Mouse (Mus musculus) intestine, embryonic 16.5 days (tissue): ENCODE data around the gene Pik3c2b. TPM values are rescaled to one million over a fixed set of nuclear protein-coding genes. Genes with fewer than 3 reads are reported as not detected.
A peak's percentile ranks its signal among the peaks of the same experiment; 100 is the strongest.

Experiments
- ATAC-seq: fragments of 200-750 bp; cut with Nextera tagmentation; 2 replicates; pipeline ENCODE4 v1.8.0; 2017; ENCODE audit warnings: moderate TSS enrichment, moderate library complexity
- H3K27ac ChIP-seq: fragments of 300-500 bp; sonication (generic); 2 replicates; pipeline ENCODE4 v1.5.1; 2014; ENCODE audit warnings: mild to moderate bottlenecking, low read length
- H3K27me3 ChIP-seq: fragments of 300-500 bp; sonication (generic); replicated peaks from 2 replicates; pipeline ENCODE4 v1.6.1; 2014; ENCODE audit warnings: low read length, control low read depth, mixed read lengths; ENCODE audit not compliant: control insufficient read depth, insufficient read depth
- H3K36me3 ChIP-seq: fragments of 300-500 bp; sonication (generic); 2 replicates; pipeline ENCODE4 v1.6.1; 2014; ENCODE audit warnings: low read length, control low read depth; ENCODE audit not compliant: control insufficient read depth, insufficient read depth
- H3K4me1 ChIP-seq: fragments of 300-500 bp; sonication (generic); 2 replicates; pipeline ENCODE4 v1.6.1; 2014; ENCODE audit warnings: low read length, control low read depth, mixed read lengths; ENCODE audit not compliant: control insufficient read depth, insufficient read depth
- H3K4me2 ChIP-seq: fragments of 300-500 bp; sonication (generic); 2 replicates; pipeline ENCODE4 v1.6.1; 2014; ENCODE audit warnings: low read depth, low read length, control low read depth
- H3K4me3 ChIP-seq: fragments of 300-500 bp; sonication (generic); 2 replicates; pipeline ENCODE4 v1.5.1; 2014; ENCODE audit warnings: mild to moderate bottlenecking, low read length
- H3K9ac ChIP-seq: fragments of 300-500 bp; sonication (generic); 2 replicates; pipeline ENCODE4 v1.6.1; 2014; ENCODE audit warnings: low read depth, low read length
- H3K9me3 ChIP-seq: fragments of 300-500 bp; sonication (generic); 2 replicates; pipeline ENCODE4 v1.6.1; 2016; ENCODE audit warnings: low read length, control low read depth; ENCODE audit not compliant: control insufficient read depth
- WGBS: fragments of 180-500 bp; shearing (Covaris S2); extraction: QIAGEN DNeasy Blood & Tissue Kit; methylation state at CpG from one replicate; pipeline ENCODE4 v1.1.7; 2014; 5-methylcytosine and 5-hydroxymethylcytosine counted together
- polyA plus RNA-seq: library from polyadenylated mRNA; unstranded; fragments of >200 nt; fragmentation: Nextera tagmentation; extraction: Ambion mirVana; gene quantifications from 2 replicates; pipeline ENCODE4 v1.2.1, GENCODE M21; 2015

Pik3c2b gene
- polyA plus RNA-seq, 1 experiment from 2014 or later, result 5.3 TPM

DNA sequence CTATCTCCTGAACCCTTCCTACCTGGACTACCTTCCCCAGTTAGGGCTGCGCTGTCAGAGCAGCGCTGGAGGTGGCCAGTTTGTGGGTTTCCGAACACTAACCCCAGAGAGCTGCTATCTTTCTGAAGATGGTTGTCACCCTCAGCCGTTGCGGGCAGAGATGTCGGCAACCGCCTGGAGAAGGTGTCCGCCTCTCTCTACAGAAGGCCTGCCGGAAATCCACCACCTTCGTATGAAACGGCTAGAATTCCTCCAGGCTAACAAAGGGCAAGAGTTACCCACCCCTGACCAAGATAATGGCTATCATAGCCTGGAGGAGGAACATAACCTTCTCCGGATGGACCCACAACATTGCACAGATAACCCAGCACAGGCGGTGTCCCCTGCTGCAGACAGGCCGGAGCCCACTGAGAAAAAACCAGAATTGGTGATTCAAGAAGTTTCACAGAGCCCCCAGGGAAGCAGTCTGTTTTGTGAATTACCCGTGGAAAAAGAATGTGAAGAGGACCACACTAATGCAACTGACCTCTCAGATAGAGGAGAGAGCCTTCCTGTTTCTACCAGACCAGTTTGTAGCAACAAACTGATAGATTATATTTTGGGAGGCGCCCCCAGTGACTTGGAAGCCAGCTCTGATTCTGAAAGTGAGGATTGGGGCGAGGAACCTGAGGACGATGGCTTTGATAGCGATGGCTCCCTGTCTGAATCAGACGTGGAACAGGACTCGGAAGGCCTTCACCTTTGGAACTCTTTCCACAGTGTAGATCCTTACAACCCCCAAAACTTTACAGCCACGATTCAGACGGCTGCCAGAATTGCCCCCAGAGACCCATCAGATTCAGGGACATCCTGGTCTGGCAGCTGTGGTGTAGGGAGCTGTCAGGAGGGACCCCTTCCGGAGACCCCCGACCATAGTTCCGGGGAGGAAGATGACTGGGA, 87.2 kb downstream of the Pik3c2b start:
- no peaks in the 10 kb centered on the region for H3K27me3 ChIP-seq
- H3K36me3 ChIP-seq, result peaks cover 4% of the 10 kb centered on the region; the same call in 1 of the 2 replicates
- peak overlapping the region; percentile 98 for H3K4me3 ChIP-seq
- H3K4me2 ChIP-seq, result peak overlapping the region; percentile 93
- WGBS, result 5% methylated on average over 26 of the region's 26 CpGs
- no peak for ATAC-seq
- no peaks in the 10 kb centered on the region for H3K9me3 ChIP-seq
- peak overlapping the region; percentile 100 for H3K9ac ChIP-seq
- H3K27ac ChIP-seq, result peak overlapping the region; percentile 99
- peaks cover 12% of the 10 kb centered on the region for H3K4me1 ChIP-seq

DNA sequence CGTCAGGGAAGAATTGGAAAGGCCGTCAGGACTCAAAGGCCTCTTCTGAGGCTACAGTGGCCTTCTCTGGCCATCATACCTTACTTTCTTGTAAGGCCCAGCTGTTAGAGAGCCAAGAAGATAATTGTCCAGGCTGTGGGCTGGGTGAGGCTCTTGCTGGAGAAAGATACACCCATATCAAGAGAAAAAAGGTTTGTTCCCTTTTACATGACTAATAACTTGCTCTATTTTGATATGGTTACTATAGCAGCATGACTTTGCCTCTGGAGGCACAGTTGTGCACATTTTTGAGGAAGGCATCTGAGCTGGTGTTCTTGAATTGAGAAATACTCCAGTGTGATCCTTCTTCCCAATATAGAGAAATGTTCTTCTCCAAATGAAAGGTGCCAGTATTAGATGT, 88.0 kb downstream of the Pik3c2b start:
- 6% methylated on average over 2 of the region's 2 CpGs for WGBS
- H3K27ac ChIP-seq, result peak overlapping the region; percentile 99
- H3K27me3 ChIP-seq, result no peaks in the 10 kb centered on the region
- no peaks in the 10 kb centered on the region for H3K9me3 ChIP-seq
- peak overlapping the region; percentile 98 for H3K4me3 ChIP-seq
- peaks cover 12% of the 10 kb centered on the region for H3K4me1 ChIP-seq
- peaks cover 4% of the 10 kb centered on the region; the same call in 1 of the 2 replicates for H3K36me3 ChIP-seq
- H3K9ac ChIP-seq, result peak overlapping the region; percentile 100
- ATAC-seq, result no peak
- H3K4me2 ChIP-seq, result peak overlapping the region; percentile 93

DNA sequence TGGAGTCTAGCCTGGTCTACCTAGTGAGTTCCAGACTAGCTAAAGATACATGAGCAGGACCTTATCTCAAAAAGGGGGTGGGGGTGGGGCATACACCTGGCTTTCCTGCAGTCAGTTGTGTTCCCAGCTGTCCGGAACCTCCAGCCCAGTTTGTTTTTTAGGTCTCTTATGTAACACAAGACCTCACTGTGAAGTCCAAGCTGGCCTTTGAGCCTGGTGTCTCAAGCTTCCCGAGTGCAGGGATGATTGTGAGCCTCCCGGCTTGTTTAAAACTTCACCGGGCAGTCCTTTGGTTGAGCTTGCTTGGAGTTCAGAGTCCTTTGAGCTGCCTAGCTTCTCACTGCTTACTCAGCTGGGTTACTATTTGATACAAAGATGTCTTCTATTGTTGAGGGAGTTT, 88.6 kb downstream of the Pik3c2b start:
- WGBS, result 6% methylated on average over 4 of the region's 4 CpGs
- H3K27ac ChIP-seq, result peak overlapping the region; percentile 37; the same call in 1 of the 2 replicates
- peak overlapping the region; percentile 93 for H3K4me2 ChIP-seq
- H3K36me3 ChIP-seq, result peaks cover 10% of the 10 kb centered on the region; the same call in 1 of the 2 replicates
- peaks cover 10% of the 10 kb centered on the region for H3K4me1 ChIP-seq
- H3K4me3 ChIP-seq, result peak overlapping the region; percentile 98
- peak overlapping the region; percentile 100 for H3K9ac ChIP-seq
- H3K27me3 ChIP-seq, result no peaks in the 10 kb centered on the region
- no peaks in the 10 kb centered on the region for H3K9me3 ChIP-seq
- ATAC-seq, result no peak

DNA sequence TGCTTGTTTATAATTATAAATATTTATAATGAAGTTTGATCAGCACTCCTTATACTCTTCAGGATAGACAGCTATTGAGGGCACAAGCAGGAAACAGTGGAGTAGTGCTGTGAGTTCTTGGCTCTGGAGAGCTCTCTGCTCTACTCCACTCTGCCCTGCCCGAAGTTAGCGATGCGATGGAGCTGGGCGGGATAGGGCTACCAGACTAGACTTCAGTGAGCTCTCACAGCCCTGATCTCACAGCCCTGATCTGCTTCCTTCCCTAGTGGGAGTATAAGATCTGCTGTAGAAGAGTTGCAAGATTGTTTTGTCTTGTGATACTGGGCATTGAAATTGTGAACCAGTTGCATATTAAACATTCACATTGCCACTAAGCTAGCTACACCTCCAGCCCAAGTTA, 89.4 kb downstream of the Pik3c2b start:
- Histone ChIP-seq H3K27me3 (no peaks in the 10 kb centered on the region), H3K9me3 (no peaks in the 10 kb centered on the region), H3K36me3 (peaks cover 14% of the 10 kb centered on the region), H3K4me3 (peak overlapping the region; percentile 98), H3K27ac (no peak overlapping the region), H3K4me2 (peak overlapping the region; percentile 93), H3K9ac (peak overlapping the region; percentile 100), H3K4me1 (peaks cover 9% of the 10 kb centered on the region)
- 19% methylated on average over 4 of the region's 4 CpGs for WGBS
- ATAC-seq, result no peak

DNA sequence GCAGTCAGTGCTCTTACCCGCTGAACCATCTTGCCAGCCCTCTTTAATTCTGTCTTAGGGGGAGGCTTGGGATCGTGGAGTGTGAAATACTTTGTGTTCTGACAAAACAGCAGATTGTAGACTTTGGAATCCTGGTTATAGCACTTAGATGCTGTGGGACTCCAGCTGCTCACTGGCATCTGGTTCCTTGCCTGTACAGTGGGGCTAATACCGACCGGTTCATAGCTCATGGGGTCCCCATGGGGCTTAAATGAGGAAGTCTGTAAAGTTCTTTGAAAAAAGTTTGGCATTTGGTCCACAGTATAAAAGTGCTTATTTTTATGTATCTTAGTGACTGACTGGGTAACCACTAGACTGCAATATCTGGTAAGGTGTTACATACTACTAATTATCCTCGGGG, 90.3 kb downstream of the Pik3c2b start:
- H3K27ac ChIP-seq, result no peak overlapping the region
- peak overlapping the region; percentile 35 for H3K4me3 ChIP-seq
- H3K9me3 ChIP-seq, result no peaks in the 10 kb centered on the region
- peaks cover 22% of the 10 kb centered on the region for H3K36me3 ChIP-seq
- peaks cover 7% of the 10 kb centered on the region for H3K4me1 ChIP-seq
- no peaks in the 10 kb centered on the region for H3K27me3 ChIP-seq
- WGBS, result 57% methylated on average over 5 of the region's 5 CpGs
- peak overlapping the region; percentile 93 for H3K4me2 ChIP-seq
- peak overlapping the region; percentile 34; the same call in 1 of the 2 replicates for H3K9ac ChIP-seq
- no peak for ATAC-seq

DNA sequence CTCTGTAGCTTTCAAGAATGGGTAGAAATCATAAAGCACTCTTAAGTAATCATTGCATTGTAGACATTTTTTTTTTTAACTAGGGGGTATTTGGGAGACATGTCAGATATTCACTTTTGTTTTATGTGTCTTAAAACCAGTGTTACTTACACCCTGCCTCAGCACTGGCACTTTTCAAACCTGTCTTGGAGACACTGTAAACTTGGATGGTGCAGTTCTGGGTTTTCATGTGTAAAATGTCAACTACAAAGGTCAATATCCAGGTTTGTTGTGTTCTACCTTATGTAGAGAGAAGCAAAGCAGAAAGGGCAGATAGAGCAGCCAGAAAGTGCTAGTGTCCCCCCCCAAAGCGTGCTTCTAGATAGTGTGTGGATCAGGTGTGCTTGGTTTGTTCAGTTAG, 92.9 kb downstream of the Pik3c2b start:
- Histone ChIP-seq H3K9ac (no peak overlapping the region), H3K4me3 (no peak overlapping the region), H3K4me2 (no peak overlapping the region), H3K27me3 (no peaks in the 10 kb centered on the region), H3K4me1 (peaks cover 7% of the 10 kb centered on the region), H3K27ac (no peak overlapping the region), H3K36me3 (peaks cover 24% of the 10 kb centered on the region), H3K9me3 (no peaks in the 10 kb centered on the region; the same call in 1 of the 2 replicates)
- no peak for ATAC-seq
- WGBS, result 85% methylated on average over 1 of the region's 1 CpGs

DNA sequence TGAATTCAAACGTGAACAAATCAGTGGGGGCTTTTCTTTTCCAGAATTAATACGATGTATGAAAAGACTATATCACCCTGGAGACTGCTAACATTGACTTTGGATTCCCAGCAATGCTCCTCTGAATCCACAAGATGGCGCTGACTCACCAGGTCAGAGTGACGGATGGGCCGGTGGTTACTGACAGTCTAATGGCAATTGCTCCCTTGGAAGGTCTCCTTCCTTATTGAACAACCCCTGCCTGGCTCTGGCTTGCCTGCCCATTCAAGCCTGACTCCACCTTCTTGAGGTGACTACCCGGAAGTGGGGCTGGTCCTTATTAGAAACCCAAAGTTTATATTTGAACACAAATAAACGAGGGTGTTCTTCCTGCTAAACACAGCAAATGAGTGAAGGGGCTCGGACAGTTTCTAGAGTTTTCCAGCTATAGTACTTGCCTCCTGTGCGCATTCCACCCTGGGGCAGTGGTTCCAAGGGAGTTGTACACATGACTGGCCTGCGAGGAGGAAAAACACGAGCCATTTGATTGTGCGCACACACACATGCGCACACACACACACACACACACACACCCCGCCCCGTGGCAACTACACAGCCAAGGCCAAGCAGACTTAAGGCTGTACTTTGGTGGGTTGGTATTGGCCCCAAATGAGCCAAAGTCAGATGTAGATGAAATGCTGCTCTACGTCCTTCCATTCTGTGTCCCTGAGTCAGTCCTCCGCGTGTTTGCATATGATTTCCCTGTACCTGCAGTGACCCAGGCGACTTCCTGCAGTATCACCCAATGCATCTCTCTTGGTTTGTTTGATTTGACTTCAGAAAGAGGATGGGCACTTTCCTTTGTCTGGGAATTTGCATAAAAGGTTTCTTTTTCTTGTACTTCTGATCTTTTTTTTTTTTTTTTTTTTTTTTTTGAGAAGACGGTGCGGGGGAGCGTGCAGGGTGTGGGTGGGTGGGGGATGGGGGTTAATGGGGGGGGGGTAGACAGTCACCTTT, 100.8 kb downstream of the Pik3c2b start:
- WGBS, result 53% methylated on average over 22 of the region's 22 CpGs
- Histone ChIP-seq H3K9ac (peak overlapping the region; percentile 0; the same call in 1 of the 2 replicates), H3K27ac (peak overlapping the region; percentile 45), H3K27me3 (no peaks in the 10 kb centered on the region), H3K4me1 (no peaks in the 10 kb centered on the region), H3K9me3 (peaks cover 5% of the 10 kb centered on the region; the same call in 1 of the 2 replicates), H3K4me2 (0 out of 2 replicates have a peak overlapping the region, but pooled peaks have one; percentile 5), H3K4me3 (no peak overlapping the region), H3K36me3 (0 out of 2 replicates have a peak, but pooled peaks cover 2% of the 10 kb centered on the region)
- ATAC-seq, result peak; percentile 90

DNA sequence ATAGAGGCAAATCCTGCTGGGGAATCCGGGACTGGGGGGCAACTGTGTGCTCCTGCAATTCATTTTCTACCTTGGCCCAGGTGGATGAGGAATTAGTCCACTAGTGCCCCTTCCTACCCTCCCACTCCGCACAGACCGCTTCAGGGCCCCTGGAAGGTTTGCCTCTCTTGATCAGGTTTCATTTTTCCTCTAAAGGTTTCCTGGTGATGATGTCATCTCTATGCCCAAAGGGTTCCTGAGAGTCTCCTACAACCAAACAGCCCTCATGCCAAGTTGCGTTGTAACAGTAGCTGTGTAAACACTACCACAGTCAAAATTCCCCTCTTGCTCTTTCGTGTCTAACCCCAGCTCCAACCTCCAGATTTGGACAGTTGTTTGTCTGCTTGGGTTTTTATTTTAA, 101.9 kb downstream of the Pik3c2b start:
- no peaks in the 10 kb centered on the region for H3K36me3 ChIP-seq
- H3K4me1 ChIP-seq, result no peaks in the 10 kb centered on the region
- H3K27ac ChIP-seq, result no peak overlapping the region
- H3K27me3 ChIP-seq, result no peaks in the 10 kb centered on the region
- ATAC-seq, result no peak
- WGBS, result 81% methylated on average over 5 of the region's 5 CpGs
- H3K4me3 ChIP-seq, result no peak overlapping the region
- no peak overlapping the region for H3K4me2 ChIP-seq
- peaks cover 5% of the 10 kb centered on the region; the same call in 1 of the 2 replicates for H3K9me3 ChIP-seq
- no peak overlapping the region for H3K9ac ChIP-seq

DNA sequence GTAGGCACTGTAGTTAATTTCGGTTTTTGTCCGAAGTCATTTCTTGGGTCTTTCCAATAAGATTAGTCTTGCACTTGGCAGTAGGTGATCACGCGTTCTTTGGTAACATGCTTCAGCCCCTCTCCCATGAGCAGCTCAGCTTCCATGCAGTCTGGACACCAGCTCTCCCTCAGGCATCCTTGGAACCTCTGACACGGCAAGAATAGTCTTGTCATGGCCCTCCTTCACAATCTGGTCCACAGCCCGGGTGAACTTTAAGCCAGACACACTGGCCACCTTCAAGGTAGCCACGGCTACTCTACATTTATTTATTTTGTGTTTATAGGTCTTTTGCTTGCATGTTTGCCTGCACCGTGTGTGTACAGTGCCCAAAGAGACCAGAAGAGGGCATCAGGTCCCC, 102.7 kb downstream of the Pik3c2b start:
- Histone ChIP-seq H3K4me3 (no peak overlapping the region), H3K36me3 (no peaks in the 10 kb centered on the region), H3K9ac (no peak overlapping the region), H3K9me3 (peaks cover 5% of the 10 kb centered on the region; the same call in 1 of the 2 replicates), H3K27me3 (no peaks in the 10 kb centered on the region), H3K4me2 (no peak overlapping the region), H3K4me1 (no peaks in the 10 kb centered on the region), H3K27ac (no peak overlapping the region)
- ATAC-seq, result no peak
- 94% methylated on average over 8 of the region's 8 CpGs for WGBS
